Mouse (Mus musculus) liver, embryonic 18 days (tissue): ENCODE measurements around the gene Irf2bp1. TPM values are rescaled to one million over a fixed set of nuclear protein-coding genes. Genes with fewer than 3 reads are reported as not detected.

Source experiments
- polyA plus RNA-seq: library from polyadenylated mRNA; depleted of rRNA; stranded (reverse); fragments of >200 nt; gene quantifications from 2 replicates; pipeline ENCODE4 v1.2.3, GENCODE M21; 2012; rRNA removed

The Irf2bp1 gene
- 7.0 and 7.7 TPM in 2 replicates for polyA plus RNA-seq

GRCm38 (mm10) chr7:19003902-19004630 is at the start of gene Irf2bp1:
Irf2bp1 (plus strand) TSS chr7:19004044.

DNA sequence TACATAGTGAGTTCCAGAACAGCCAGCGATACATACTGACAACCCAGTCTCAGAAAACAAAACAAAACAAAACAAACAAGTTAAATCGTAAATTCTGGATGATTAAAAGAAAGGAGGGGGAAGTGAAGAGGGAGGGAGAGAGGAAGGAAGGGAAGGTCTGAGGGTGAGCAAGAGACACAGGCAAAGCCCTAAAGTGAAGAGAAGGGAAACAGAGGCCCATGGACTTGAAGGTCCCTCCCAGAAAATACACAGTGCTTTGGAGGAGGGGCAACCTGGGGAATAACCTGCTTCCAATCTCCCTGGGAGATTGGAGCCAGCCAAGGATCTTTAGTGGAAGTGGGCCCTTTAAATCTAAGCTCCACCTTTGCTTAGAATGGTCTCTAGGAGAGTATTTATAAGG is 16.7 kb upstream of the Irf2bp1 start, which contains the start of gene Nanos2:
Nanos2 (plus strand) TSS at position 301 of the 400 bp plus-strand sequence.

DNA sequence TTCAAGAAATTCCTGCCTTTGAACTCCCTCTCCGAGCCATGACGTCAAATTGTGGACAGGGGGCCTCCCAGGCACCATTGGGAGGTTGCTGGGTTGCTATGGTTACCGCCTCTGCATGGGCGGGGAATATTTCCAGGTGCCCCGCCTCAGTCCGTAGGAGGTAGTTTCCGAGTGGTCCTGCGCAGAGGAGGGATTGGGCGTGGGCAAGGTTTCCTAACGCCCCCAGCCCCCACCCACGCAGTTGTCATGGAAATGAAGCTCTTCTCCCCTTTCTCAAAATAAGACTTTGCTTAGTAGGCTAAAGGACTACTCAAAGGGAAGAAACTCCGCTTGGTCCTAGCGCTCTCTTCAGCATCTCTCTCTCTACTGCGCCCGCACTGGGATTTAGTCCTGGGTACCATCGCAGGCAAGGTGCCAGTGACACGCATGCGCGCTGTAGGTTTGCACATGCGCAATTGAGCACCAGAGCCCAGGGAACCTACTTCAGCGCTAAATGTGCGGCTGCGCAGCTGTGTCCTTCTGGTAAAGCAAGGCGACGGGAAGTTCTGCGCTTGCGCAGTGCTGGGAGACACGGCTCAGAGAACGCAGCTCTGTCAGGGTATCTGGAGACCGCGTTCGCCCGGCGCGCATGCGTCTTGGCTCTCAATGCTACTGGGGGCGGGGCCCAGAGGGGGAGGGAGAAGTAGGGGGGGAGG is 13.1 kb upstream of the Irf2bp1 start, which contains the start of gene Mypop:
Mypop (plus strand) TSS at position 645 of the 695 bp plus-strand sequence.

GRCm38 (mm10) chr7:19023357-19023814 is 19.5 kb downstream of the Irf2bp1 start, which contains the start of gene Foxa3:
Foxa3 (minus strand) TSS chr7:19023538.

DNA sequence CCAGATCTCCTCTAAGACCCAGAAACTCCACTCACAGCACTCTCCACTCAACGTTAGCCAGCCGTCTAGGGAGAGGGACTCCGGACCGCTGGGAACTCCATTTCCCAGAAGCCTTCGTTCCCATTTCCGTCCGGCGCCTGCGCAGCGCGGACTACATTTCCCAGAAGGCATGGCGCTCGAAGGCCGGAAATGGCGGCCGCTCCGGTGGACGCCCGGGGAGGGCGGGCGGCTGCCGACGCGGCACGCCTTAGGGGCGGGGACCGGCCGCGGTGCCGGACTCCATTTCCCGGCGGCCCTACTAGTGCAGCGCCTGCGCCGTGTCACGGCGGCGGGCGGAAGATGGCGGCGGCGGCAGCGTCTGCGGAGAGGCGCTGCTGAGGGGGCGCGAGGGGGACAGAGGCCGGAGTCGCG is 20.3 kb downstream of the Irf2bp1 start, which contains the start of gene Sympk:
Sympk (plus strand) TSS at position 282 of the 411 bp plus-strand sequence.

GRCm38 (mm10) chr7:19054047-19054776 is 50.4 kb downstream of the Irf2bp1 start, which contains the start of gene Rsph6a:
Rsph6a (plus strand) TSS chr7:19054690.

Other genes with a start within 250 kb of the Irf2bp1 start
- gene Psg19, start 205.5 kb upstream of the Irf2bp1 start, polyA plus RNA-seq = 0.02 TPM in 1 of 2 replicates, not detected in the other
- gene Psg17, start 182.4 kb upstream of the Irf2bp1 start, polyA plus RNA-seq = 0.01 TPM in 1 of 2 replicates, not detected in the other
- 0.53 and 0.58 TPM in 2 replicates for gene Mill2, start 164.1 kb upstream of the Irf2bp1 start, polyA plus RNA-seq
- gene Pglyrp1, start 132.7 kb upstream of the Irf2bp1 start, polyA plus RNA-seq = 92.2 and 111 TPM in 2 replicates
- 7.7 and 9.0 TPM in 2 replicates for gene Ccdc61, start 93.6 kb upstream of the Irf2bp1 start, polyA plus RNA-seq
- 0.08 and 0.13 TPM in 2 replicates for gene Nova2, start 78.2 kb upstream of the Irf2bp1 start, polyA plus RNA-seq
- gene Nanos2, start 16.6 kb upstream of the Irf2bp1 start, polyA plus RNA-seq = not detected in 2 replicates
- gene Mypop, start 12.8 kb upstream of the Irf2bp1 start, polyA plus RNA-seq = 0.18 and 0.19 TPM in 2 replicates
- 33.5 and 37.3 TPM in 2 replicates for gene Foxa3, start 19.5 kb downstream of the Irf2bp1 start, polyA plus RNA-seq
- gene Sympk, start 20.3 kb downstream of the Irf2bp1 start, polyA plus RNA-seq = 22.4 and 28.2 TPM in 2 replicates
- not detected in 2 replicates for gene Rsph6a, start 50.6 kb downstream of the Irf2bp1 start, polyA plus RNA-seq
- gene Dmwd, start 72.2 kb downstream of the Irf2bp1 start, polyA plus RNA-seq = 17.7 and 21.3 TPM in 2 replicates
- gene Dmpk, start 79.8 kb downstream of the Irf2bp1 start, polyA plus RNA-seq = 28.8 and 30.2 TPM in 2 replicates
- gene Six5, start 90.5 kb downstream of the Irf2bp1 start, polyA plus RNA-seq = 5.0 and 6.1 TPM in 2 replicates
- gene Gm4969, start 114.3 kb downstream of the Irf2bp1 start, polyA plus RNA-seq = 0.11 and 0.14 TPM in 2 replicates
- gene Fbxo46, start 115.8 kb downstream of the Irf2bp1 start, polyA plus RNA-seq = 2.1 and 2.2 TPM in 2 replicates
- gene Qpctl, start 145.2 kb downstream of the Irf2bp1 start, polyA plus RNA-seq = 2.8 and 3.1 TPM in 2 replicates
- gene Snrpd2, start 145.7 kb downstream of the Irf2bp1 start, polyA plus RNA-seq = 42.5 and 46.3 TPM in 2 replicates
- 1.00 and 2.3 TPM in 2 replicates for gene Gipr, start 162.1 kb downstream of the Irf2bp1 start, polyA plus RNA-seq
- 11.2 and 12.9 TPM in 2 replicates for gene Eml2, start 172.4 kb downstream of the Irf2bp1 start, polyA plus RNA-seq
- gene Gpr4, start 208.5 kb downstream of the Irf2bp1 start, polyA plus RNA-seq = 0.94 and 0.97 TPM in 2 replicates
- 6.5 TPM in 2 replicates for gene Opa3, start 224.3 kb downstream of the Irf2bp1 start, polyA plus RNA-seq